Mouse (Mus musculus) adrenal gland, postnatal 10 days (tissue): ENCODE measurements around the gene Acox2. TPM values are rescaled to one million over a fixed set of nuclear protein-coding genes. Genes with fewer than 3 reads are reported as not detected.
"Not testable (repeated sequence)": the region's sequence is repeated elsewhere in the genome, so short reads cannot be mapped to it uniquely, and the experiment has no call there.

Experiments used
- DNase-seq: peaks from one replicate; pipeline ENCODE4 v3.0.0; 2021; ENCODE audit warnings: mixed read lengths
- long read RNA-seq, 2 experiments: library from polyadenylated mRNA; stranded (forward); transcript quantifications; one replicate each; pipeline ENCODE4 v2.0.0; 2021
- total RNA-seq, 2 experiments: library from RNA; stranded (reverse); gene quantifications; 2 replicates each; pipeline ENCODE4 v1.2.3; 2021

Acox2 gene
- total RNA-seq = 10 to 100 TPM; 16.0 to 37.1 TPM
- long read RNA-seq, experiment 1, transcript Acox2-204 (15 exons, 2,907 nt) = minor isoform, 14 of 79 reads
- long read RNA-seq, experiment 1, transcript Acox2-201 (15 exons, 2,441 nt) = major isoform, 22 of 79 reads
- long read RNA-seq, experiment 1, partial matches to known transcripts = 33 of 79 reads
- long read RNA-seq, experiment 1, other reads (novel, unspliced or antisense) = 10 of 79 reads
- long read RNA-seq, experiment 2, partial matches to known transcripts = 0 of 2 reads
- long read RNA-seq, experiment 2, other reads (novel, unspliced or antisense) = 0 of 2 reads

- no peak for DNase-seq
Measured at GRCm38 (mm10) chr14:8259166-8259565, at the start of gene Acox2. Gene Acox2, minus strand, starts transcription at chr14:8259353.

GRCm38 (mm10) chr14:8308650-8309049 lies 49.5 kb upstream of the Acox2 start:
- no peak for DNase-seq

DNA sequence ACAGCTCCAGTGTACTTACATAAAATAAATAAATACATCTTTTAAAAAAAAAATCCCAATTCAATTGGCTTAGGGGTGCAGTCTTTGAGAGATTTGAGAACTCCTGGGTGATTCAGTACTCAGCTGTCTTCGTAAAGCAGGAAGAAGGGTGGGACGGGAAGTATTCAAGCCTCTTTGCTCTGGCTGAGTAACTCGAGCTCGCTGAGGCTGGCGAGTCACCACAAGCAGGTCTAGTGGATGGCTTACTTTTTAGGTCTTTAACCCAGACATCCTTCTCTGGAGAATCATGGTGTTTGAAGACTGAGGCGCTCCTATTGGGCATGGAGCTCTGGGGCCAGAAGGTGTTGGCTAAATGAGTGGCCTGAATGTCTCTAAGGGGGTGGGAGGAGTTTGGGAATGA lies 47.7 kb upstream of the Acox2 start:
- no peak for DNase-seq

GRCm38 (mm10) chr14:8305014-8305413 lies 45.9 kb upstream of the Acox2 start:
- DNase-seq = no peak

DNA sequence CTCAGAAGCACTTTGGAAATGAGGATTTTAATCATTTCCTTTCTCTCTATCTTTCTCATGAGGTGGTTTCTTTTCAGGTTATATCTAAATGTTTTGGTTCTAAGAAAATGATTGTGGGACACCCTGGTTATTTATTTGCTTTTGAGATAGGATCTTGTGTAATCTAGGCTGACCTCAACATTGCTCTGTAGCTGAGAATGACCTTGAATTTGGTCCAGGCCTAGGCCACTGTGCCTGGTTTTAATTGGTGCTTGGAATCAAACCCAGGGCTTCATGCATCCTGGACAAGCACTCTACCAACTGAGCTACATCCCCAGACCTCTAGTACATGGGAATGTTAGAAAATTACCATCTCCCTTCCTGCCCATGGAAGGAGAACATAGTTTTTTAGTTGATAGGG lies 44.9 kb upstream of the Acox2 start:
- DNase-seq = no peak

DNA sequence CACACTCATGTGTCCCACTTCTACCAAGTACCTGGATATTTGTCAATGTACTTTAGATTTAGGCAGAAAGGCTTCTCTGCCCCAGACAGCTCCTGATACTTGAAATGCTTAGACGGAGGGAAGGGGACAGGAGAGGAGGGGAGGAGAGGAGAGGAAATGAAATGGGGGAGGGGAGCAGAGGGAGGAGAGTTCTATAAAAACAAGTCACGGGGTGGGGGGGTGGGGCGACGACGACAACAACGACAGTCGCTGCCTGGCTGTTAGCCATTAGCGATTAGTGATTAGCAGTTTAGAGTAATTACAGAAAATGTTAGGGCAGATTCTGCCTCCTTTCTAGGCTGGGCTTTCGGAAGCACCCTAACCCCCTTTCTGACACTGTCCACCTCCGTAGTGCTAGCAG lies 43.5 kb upstream of the Acox2 start:
- DNase-seq = no peak

GRCm38 (mm10) chr14:8300281-8300680 lies 41.1 kb upstream of the Acox2 start:
- DNase-seq = peak; percentile 75

- peak; percentile 35 for DNase-seq
Measured at GRCm38 (mm10) chr14:8297889-8298293, 38.7 kb upstream of the Acox2 start.

GRCm38 (mm10) chr14:8294257-8294656 lies 35.1 kb upstream of the Acox2 start:
- DNase-seq = no peak

DNA sequence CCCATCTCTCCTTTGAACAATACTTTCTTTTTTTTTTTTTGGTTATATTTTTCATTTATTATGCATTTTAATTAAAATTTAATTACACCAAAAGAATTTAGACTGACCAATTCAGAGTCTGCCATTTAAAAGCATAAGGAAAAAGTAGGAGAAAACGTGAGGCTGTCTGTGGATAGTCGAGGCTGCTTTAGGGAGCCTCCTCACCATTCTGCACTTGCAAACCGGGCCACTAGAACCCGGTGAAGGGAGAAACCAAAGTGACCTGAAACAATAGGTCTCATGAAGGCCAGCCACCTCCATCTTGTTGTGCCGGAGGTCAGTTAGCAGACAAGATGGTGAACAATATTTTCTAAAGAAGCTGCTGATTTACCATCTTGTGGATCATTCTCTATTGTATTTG lies 27.4 kb upstream of the Acox2 start:
- not testable (repeated sequence) for DNase-seq

DNA sequence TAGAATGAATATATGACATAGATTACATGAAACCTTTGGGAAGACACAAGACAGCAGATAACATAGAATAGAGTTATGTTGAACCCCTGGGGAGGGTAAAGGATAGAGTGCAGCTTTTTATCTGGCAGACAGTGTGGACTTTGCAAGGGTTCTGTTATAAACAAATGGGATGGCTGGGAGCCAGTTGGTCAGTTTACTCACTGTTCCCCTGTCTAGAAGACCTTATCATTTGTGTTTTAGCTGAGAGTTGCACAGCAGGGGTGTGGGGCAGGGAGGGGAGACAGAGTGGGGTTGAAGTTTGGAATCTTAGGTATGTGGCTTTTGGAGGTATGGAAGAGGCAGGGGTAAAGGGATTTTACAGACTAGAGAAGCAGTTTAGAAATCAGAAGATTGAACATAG lies 24.6 kb upstream of the Acox2 start:
- no peak for DNase-seq

GRCm38 (mm10) chr14:8271281-8271680 lies 12.1 kb upstream of the Acox2 start:
- DNase-seq = not testable (repeated sequence)

DNA sequence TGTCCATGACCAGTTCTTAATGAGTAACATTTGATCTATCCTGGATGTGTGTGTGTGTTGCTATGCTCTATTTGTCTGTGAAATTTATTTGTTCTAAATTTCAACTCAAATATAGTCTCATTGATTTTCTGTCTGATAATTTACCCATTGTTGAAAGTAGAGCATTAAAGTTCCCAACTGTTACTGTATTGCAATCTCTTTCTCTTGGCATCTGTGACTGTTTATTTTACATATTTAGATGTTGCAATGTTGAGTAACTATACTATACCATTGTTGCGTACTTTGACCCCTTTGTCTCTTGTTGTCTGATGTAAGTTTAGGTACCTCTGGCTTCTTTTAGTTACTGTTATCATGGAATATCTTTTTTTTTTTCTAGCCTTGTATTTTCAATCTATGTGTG lies 5.2 kb upstream of the Acox2 start:
- DNase-seq = no peak

DNA sequence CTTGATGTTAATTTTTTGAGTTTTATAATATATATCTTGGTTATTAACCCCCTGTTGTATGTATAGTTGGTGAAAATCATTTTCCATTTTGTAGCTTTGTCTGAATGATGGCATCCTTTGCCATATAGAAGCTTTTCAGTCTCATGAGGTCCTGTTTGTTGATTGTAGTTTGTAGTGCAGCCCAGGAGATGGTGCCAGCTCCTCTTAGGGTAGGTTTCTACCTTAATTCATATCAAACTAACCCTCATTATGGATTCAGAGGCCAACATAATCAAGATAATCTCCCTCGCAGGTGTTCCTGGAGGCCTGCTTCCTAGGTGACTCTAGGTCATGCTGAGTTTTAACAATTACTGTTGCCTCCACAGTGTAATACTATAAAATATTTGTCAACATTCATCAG lies 3.1 kb upstream of the Acox2 start:
- DNase-seq = no peak

- no peak for DNase-seq
Measured at GRCm38 (mm10) chr14:8260214-8260613, 1.1 kb upstream of the Acox2 start.

- DNase-seq = peak; percentile 23
Measured at GRCm38 (mm10) chr14:8258752-8259151, 401 bp downstream of the Acox2 start.

GRCm38 (mm10) chr14:8258335-8258627 lies 872 bp downstream of the Acox2 start:
- peak; percentile 66 for DNase-seq

- DNase-seq = no peak
Measured at GRCm38 (mm10) chr14:8257521-8258334, 1.4 kb downstream of the Acox2 start.

GRCm38 (mm10) chr14:8256881-8257280 lies 2.3 kb downstream of the Acox2 start:
- DNase-seq = no peak

DNA sequence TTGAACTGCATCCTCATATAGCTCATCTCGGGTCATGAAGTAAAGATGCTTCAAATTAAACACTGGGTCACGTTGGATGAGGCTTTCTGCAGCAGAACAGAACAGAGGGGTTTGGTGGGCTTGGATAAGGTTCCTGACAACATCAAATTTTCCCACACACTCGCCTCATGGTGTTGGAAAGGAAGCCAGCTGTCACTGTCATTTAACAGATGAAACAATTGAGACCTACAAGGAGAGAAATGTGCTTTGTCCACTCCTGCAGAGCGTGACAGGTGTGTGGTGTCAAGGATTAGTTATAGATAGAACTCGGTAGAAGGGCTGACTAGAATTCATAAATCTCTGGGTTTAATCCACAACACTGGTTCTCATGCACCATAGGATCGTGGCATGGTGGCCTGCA lies 3.1 kb downstream of the Acox2 start:
- DNase-seq = no peak

GRCm38 (mm10) chr14:8255076-8255729 lies 4.0 kb downstream of the Acox2 start:
- peak; percentile 78 for DNase-seq

GRCm38 (mm10) chr14:8251330-8251885 lies 7.7 kb downstream of the Acox2 start:
- DNase-seq = no peak
